Mouse (Mus musculus): ENCODE data around the gene Edrf1.

- TF ChIP-seq CTCF (IDR thresholded peaks at IDR 0.05; ENCODE audit: extremely low read depth, insufficient read length, insufficient replicate concordance, low read depth, low read length) (no peak), POLR2A (IDR thresholded peaks at IDR 0.05; ENCODE audit: low read depth, low read length) (no peak)
These were observed 14.1 kb upstream of the Edrf1 start for GRCm38 (mm10) chr7:133623226-133623625.

Data from small intestine, adult 2 months (tissue).